Mouse (Mus musculus) lung, embryonic 15.5 days (tissue): ENCODE results near the gene Cbl. TPM values are rescaled to one million over a fixed set of nuclear protein-coding genes. Genes with fewer than 3 reads are reported as not detected.

ENCODE experiments used
- ATAC-seq: fragments of 200-750 bp; cut with Nextera tagmentation; 2 replicates; pipeline ENCODE4 v1.8.0; 2017; ENCODE audit warnings: moderate number of reproducible peaks, borderline replicate concordance; ENCODE audit not compliant: low FRiP score, low TSS enrichment; ENCODE audit errors: extremely low read depth
- H3K27ac ChIP-seq: fragments of 300-500 bp; sonication (generic); 2 replicates; pipeline ENCODE4 v1.5.1; 2015; ENCODE audit warnings: moderate library complexity, mild to moderate bottlenecking, inconsistent platforms
- H3K27me3 ChIP-seq: fragments of 300-500 bp; sonication (generic); 2 replicates; pipeline ENCODE4 v1.6.1; 2015; ENCODE audit warnings: inconsistent platforms
- H3K36me3 ChIP-seq: fragments of 300-500 bp; sonication (generic); 2 replicates; pipeline ENCODE4 v1.6.1; 2015; ENCODE audit warnings: inconsistent platforms
- H3K4me1 ChIP-seq: fragments of 300-500 bp; sonication (generic); 2 replicates; pipeline ENCODE4 v1.6.1; 2015; ENCODE audit warnings: inconsistent platforms
- H3K4me2 ChIP-seq: fragments of 300-500 bp; sonication (generic); 2 replicates; pipeline ENCODE4 v1.6.1; 2015; ENCODE audit warnings: inconsistent platforms, mild to moderate bottlenecking, moderate library complexity
- H3K4me3 ChIP-seq: fragments of 300-500 bp; sonication (generic); 2 replicates; pipeline ENCODE4 v1.5.1; 2015; ENCODE audit warnings: mild to moderate bottlenecking, inconsistent platforms
- H3K9ac ChIP-seq: fragments of 300-500 bp; sonication (generic); 2 replicates; pipeline ENCODE4 v1.6.1; 2015; ENCODE audit warnings: inconsistent platforms
- H3K9me3 ChIP-seq: fragments of 300-500 bp; sonication (generic); 2 replicates; pipeline ENCODE4 v1.6.1; 2016; ENCODE audit warnings: inconsistent platforms
- WGBS: fragments of 180-500 bp; shearing (Covaris S2); methylation state at CpG from one replicate; pipeline ENCODE4 v1.1.7; 2015; 5-methylcytosine and 5-hydroxymethylcytosine counted together
- polyA plus RNA-seq: library from polyadenylated mRNA; unstranded; fragments of >200 nt; fragmentation: Nextera tagmentation; extraction: Ambion mirVana; gene quantifications from 2 replicates; pipeline ENCODE4 v1.2.1, GENCODE M21; 2015

The Cbl gene
- polyA plus RNA-seq, 1 experiment from 2014 or later: 15.4 TPM

DNA sequence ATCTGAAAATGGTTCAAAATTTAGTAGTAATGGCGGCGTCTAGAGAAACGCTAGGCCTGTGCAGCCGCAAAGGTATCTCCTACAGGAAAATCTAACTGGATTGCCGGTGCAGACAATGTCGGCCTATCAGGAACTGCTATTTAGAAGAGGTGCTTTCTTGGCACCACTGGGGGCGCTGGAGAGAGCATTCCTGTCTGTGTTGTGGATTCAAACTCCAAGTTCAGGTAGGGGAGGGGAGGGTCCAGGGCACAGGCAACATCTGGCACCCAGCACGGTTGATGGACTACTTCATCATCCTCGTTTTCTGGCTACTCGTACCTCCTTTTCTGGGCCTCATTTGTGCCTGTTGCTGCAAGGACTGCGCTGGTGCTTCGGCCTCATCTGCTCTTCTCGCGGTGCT is 55.5 kb downstream of the Cbl start:
- no peaks in the 10 kb centered on the region for H3K9me3 ChIP-seq
- ATAC-seq: no peak
- no peaks in the 10 kb centered on the region for H3K4me1 ChIP-seq
- no peak overlapping the region for H3K27ac ChIP-seq
- WGBS: 84% methylated on average over 14 of the region's 14 CpGs
- H3K4me3 ChIP-seq: no peak overlapping the region
- H3K36me3 ChIP-seq: no peaks in the 10 kb centered on the region
- H3K4me2 ChIP-seq: no peak overlapping the region
- H3K27me3 ChIP-seq: no peaks in the 10 kb centered on the region
- no peak overlapping the region for H3K9ac ChIP-seq

DNA sequence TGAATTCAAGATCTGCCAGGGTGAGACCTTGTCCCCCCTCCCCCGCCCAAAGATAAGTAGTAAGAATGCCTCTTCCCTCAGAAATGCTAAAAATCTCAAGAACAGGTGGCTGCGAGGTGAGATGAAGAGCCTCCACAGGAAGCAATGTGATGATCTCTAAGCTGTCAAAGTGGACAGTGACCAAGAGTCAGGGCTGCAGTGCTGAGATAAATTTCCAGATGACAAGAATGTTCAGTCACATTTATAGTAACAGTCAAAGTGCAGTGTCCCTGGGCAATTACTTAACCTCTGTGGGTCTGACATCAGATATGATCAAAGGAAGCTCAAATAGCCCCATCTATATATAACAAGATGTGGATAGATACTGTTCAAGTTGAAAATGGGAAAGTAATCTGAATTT is 56.4 kb downstream of the Cbl start:
- ATAC-seq: no peak
- no peak overlapping the region for H3K4me3 ChIP-seq
- no peak overlapping the region for H3K4me2 ChIP-seq
- WGBS: 68% methylated on average over 2 of the region's 2 CpGs
- H3K9ac ChIP-seq: no peak overlapping the region
- H3K36me3 ChIP-seq: peaks cover 8% of the 10 kb centered on the region
- no peaks in the 10 kb centered on the region for H3K4me1 ChIP-seq
- H3K27me3 ChIP-seq: no peaks in the 10 kb centered on the region
- H3K27ac ChIP-seq: no peak overlapping the region
- no peaks in the 10 kb centered on the region for H3K9me3 ChIP-seq

DNA sequence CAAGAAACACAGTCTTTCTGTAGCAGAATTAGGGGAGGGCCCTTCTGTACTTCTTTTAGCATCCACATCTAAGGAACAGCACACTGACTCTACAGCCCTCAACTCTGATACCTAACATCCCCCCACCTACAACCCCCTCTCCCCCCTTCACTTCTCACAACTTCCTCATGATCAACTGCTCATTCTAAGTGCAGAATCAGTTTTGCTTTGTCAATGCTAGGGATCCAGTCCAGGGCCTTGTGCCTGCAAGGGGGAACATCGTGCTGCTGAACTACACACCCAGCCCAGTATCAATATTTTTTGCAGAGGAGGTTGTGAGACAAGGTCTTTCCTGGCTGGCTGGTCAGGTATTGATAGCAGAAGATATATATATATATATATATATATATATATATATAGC is 57.9 kb downstream of the Cbl start:
- H3K36me3 ChIP-seq: peaks cover 14% of the 10 kb centered on the region
- H3K27ac ChIP-seq: no peak overlapping the region
- 82% methylated on average over 1 of the region's 1 CpGs for WGBS
- no peaks in the 10 kb centered on the region for H3K9me3 ChIP-seq
- no peaks in the 10 kb centered on the region for H3K4me1 ChIP-seq
- H3K27me3 ChIP-seq: no peaks in the 10 kb centered on the region
- H3K4me2 ChIP-seq: no peak overlapping the region
- no peak overlapping the region for H3K9ac ChIP-seq
- no peak for ATAC-seq
- H3K4me3 ChIP-seq: no peak overlapping the region

DNA sequence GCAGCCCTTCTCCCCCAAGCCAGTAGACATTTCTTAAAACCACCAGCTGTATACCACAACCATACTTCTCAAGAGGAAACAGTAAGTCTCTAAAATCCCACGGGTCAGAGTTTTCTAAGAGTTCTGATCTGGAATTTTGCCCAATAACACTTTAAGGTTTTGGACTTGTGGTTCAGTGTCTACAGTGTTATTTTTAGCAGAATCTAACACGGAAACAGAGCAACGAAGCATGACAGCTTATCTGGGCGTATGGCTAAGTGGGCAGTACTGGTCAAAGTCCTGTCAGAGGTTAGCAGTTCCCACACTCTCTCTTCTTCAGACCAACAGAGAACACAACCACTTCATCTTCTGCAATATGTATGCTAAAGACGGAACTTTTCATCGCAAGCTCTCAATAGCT is 58.3 kb downstream of the Cbl start:
- 58% methylated on average over 6 of the region's 6 CpGs for WGBS
- H3K9me3 ChIP-seq: no peaks in the 10 kb centered on the region
- H3K27ac ChIP-seq: no peak overlapping the region
- peaks cover 14% of the 10 kb centered on the region for H3K36me3 ChIP-seq
- H3K4me2 ChIP-seq: no peak overlapping the region
- H3K27me3 ChIP-seq: no peaks in the 10 kb centered on the region
- no peak overlapping the region for H3K9ac ChIP-seq
- no peak overlapping the region for H3K4me3 ChIP-seq
- H3K4me1 ChIP-seq: no peaks in the 10 kb centered on the region
- ATAC-seq: no peak

DNA sequence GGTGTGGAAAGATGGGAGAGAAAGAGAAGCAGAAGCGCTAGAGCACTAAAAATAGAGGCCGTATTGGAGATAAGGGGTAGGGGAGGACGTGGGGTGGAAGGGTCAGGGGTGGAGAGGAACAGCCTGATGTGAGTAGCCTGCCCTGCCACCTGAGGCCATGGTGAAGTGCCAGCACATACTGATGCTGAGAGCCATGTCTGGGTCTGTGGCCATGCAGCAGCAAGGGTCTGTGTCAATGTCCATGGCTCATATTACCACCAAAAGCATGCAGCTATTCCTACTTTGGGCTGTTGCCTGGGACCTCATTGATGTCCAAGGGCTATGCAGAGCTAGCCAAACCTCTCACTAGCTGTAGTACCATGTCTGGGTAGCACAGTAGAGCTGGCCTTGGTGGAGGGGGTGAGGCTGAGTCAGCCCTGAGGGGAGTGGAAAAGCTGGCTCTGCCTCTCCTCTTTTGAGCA is 63.1 kb downstream of the Cbl start:
- no peak overlapping the region for H3K9ac ChIP-seq
- WGBS: 70% methylated on average over 3 of the region's 3 CpGs
- no peaks in the 10 kb centered on the region for H3K4me1 ChIP-seq
- H3K36me3 ChIP-seq: peaks cover 38% of the 10 kb centered on the region
- H3K4me2 ChIP-seq: no peak overlapping the region
- ATAC-seq: no peak; the same call in 1 of the 2 replicates
- no peak overlapping the region for H3K4me3 ChIP-seq
- H3K27me3 ChIP-seq: no peaks in the 10 kb centered on the region
- H3K9me3 ChIP-seq: no peaks in the 10 kb centered on the region
- H3K27ac ChIP-seq: no peak overlapping the region

DNA sequence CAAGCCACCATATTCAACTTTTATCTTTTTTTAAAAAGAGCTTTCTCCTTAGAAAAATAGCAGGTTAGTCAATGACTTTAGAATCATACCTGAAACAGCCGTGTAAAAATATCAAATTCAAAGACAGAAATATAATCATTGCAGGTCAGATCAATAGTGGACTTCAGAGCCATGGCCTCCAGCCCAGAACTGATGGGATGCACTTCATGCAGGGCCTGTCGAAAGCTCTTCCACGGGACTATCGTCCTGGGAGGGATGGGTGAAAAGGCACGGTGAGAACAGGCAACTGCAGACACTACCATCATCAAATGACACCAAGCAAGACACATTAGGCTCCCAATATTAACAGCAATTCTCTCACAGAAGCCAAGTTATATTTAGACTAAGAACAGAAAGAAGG is 64.9 kb downstream of the Cbl start:
- no peaks in the 10 kb centered on the region for H3K4me1 ChIP-seq
- no peaks in the 10 kb centered on the region for H3K27me3 ChIP-seq
- no peak overlapping the region for H3K27ac ChIP-seq
- H3K4me3 ChIP-seq: no peak overlapping the region
- 82% methylated on average over 5 of the region's 5 CpGs for WGBS
- H3K4me2 ChIP-seq: no peak overlapping the region
- H3K9ac ChIP-seq: no peak overlapping the region
- no peak for ATAC-seq
- H3K9me3 ChIP-seq: no peaks in the 10 kb centered on the region
- H3K36me3 ChIP-seq: peaks cover 53% of the 10 kb centered on the region

DNA sequence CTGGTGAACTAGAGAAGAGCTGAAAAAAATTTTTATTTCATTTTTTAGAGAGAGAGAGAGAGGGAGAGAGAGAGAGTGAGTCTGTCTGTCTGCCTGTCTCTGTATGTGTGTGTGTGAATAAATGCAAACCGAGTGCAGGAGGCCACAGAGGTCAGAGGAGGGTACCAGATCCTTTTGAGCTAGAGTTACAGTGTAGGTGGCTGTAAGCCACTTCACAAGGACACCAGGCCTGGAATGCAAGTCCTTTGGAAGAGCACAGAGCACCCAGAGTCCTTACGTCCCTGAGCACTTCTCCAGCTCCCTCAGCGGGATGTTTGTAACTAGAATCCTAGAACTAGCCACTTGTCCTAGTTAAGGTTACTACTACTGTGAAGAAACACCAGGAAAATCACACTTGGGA is 74.0 kb downstream of the Cbl start:
- no peak overlapping the region for H3K4me3 ChIP-seq
- peaks cover 69% of the 10 kb centered on the region for H3K36me3 ChIP-seq
- H3K4me2 ChIP-seq: no peak overlapping the region
- H3K4me1 ChIP-seq: no peaks in the 10 kb centered on the region
- H3K27me3 ChIP-seq: no peaks in the 10 kb centered on the region
- no peak overlapping the region for H3K9ac ChIP-seq
- ATAC-seq: no peak
- no peaks in the 10 kb centered on the region for H3K9me3 ChIP-seq
- H3K27ac ChIP-seq: no peak overlapping the region
- 86% methylated on average over 3 of the region's 3 CpGs for WGBS

GRCm38 (mm10) chr9:44147290-44147689 is 86.6 kb downstream of the Cbl start:
- Histone ChIP-seq H3K27ac (no peak overlapping the region), H3K27me3 (no peaks in the 10 kb centered on the region), H3K4me3 (no peak overlapping the region), H3K36me3 (peaks cover 38% of the 10 kb centered on the region), H3K9ac (no peak overlapping the region), H3K4me1 (no peaks in the 10 kb centered on the region), H3K4me2 (no peak overlapping the region), H3K9me3 (no peaks in the 10 kb centered on the region)
- ATAC-seq: no peak
- 46% methylated on average over 3 of the region's 3 CpGs for WGBS

GRCm38 (mm10) chr9:44144718-44145060 is 89.2 kb downstream of the Cbl start:
- H3K27ac ChIP-seq: 0 out of 2 replicates have a peak overlapping the region, but pooled peaks have one; percentile 6
- ATAC-seq: no peak
- peaks cover 35% of the 10 kb centered on the region for H3K36me3 ChIP-seq

DNA sequence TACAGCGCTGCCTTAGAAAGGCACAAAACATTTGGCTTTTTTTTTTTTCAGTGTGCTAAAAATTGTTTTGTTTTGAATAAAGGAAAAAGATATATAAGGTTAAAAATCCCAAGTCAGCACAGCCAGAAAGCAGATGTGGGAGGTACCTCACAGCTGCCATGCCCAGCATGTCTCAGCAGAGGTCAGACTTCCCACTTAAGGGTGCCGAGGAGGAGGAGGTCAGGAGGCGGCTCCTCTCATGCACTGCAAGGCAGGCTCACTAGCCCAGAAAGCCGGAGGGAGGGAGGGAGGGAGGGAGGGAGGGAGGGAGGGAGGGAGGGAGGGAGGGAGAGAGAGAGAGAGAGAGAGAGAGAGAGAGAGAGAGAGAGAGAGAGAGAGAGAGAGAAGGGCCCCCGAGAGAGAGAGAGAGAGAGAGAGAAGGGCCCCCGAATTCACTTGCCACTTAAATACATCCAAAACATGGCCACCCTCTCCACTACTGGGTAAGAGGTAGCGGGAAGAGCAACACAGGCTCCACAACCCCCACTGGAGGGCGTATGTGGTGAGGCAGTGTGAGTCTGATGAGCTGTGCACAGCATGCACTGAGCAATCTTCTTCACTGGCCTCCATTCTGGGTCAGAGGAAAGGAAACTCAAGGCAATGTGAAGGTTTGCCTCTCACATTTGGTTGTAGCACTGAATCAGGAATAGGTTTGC is 89.7 kb downstream of the Cbl start:
- 31% methylated on average over 7 of the region's 8 CpGs for WGBS
- 0 out of 2 replicates have a peak overlapping the region, but pooled peaks have one; percentile 6 for H3K27ac ChIP-seq
- no peak overlapping the region for H3K4me3 ChIP-seq
- no peaks in the 10 kb centered on the region for H3K27me3 ChIP-seq
- H3K4me2 ChIP-seq: no peak overlapping the region
- H3K4me1 ChIP-seq: no peaks in the 10 kb centered on the region
- H3K9me3 ChIP-seq: no peaks in the 10 kb centered on the region
- no peak overlapping the region for H3K9ac ChIP-seq
- H3K36me3 ChIP-seq: peaks cover 35% of the 10 kb centered on the region
- no peak; the same call in 1 of the 2 replicates for ATAC-seq

More at GRCm38 (mm10) chr9:44144718-44145060, 89.2 kb downstream of the Cbl start:
- no peaks in the 10 kb centered on the region for H3K27me3 ChIP-seq
- no peaks in the 10 kb centered on the region for H3K9me3 ChIP-seq
- no peak overlapping the region for H3K4me3 ChIP-seq
- H3K4me1 ChIP-seq: no peaks in the 10 kb centered on the region
- no peak overlapping the region for H3K9ac ChIP-seq
- no peak overlapping the region for H3K4me2 ChIP-seq

GRCm38 (mm10) chr9:44143421-44143820 is 90.4 kb downstream of the Cbl start:
- H3K4me1 ChIP-seq: no peaks in the 10 kb centered on the region
- H3K36me3 ChIP-seq: peaks cover 37% of the 10 kb centered on the region
- WGBS: 90% methylated on average over 5 of the region's 5 CpGs
- no peaks in the 10 kb centered on the region for H3K27me3 ChIP-seq
- no peak for ATAC-seq
- no peak overlapping the region for H3K4me3 ChIP-seq
- H3K9ac ChIP-seq: no peak overlapping the region
- H3K27ac ChIP-seq: peak overlapping the region; percentile 25; the same call in 1 of the 2 replicates
- H3K4me2 ChIP-seq: no peak overlapping the region
- no peaks in the 10 kb centered on the region for H3K9me3 ChIP-seq

GRCm38 (mm10) chr9:44141951-44142350 is 91.9 kb downstream of the Cbl start:
- WGBS: 69% methylated on average over 5 of the region's 5 CpGs
- Histone ChIP-seq H3K27me3 (no peaks in the 10 kb centered on the region), H3K9ac (no peak overlapping the region), H3K4me1 (no peaks in the 10 kb centered on the region), H3K27ac (no peak overlapping the region), H3K36me3 (peaks cover 39% of the 10 kb centered on the region), H3K4me3 (no peak overlapping the region), H3K4me2 (no peak overlapping the region), H3K9me3 (no peaks in the 10 kb centered on the region)
- no peak for ATAC-seq

- Histone ChIP-seq H3K4me1 (peaks cover 39% of the 10 kb centered on the region), H3K36me3 (peaks cover 27% of the 10 kb centered on the region), H3K9me3 (no peaks in the 10 kb centered on the region), H3K9ac (no peak overlapping the region), H3K27ac (no peak overlapping the region), H3K27me3 (peaks cover 12% of the 10 kb centered on the region; the same call in 1 of the 2 replicates), H3K4me2 (no peak overlapping the region), H3K4me3 (no peak overlapping the region)
- 44% methylated on average over 4 of the region's 4 CpGs for WGBS
- no peak for ATAC-seq
Measured at GRCm38 (mm10) chr9:44137846-44138245, 96.0 kb downstream of the Cbl start.
